Mouse (Mus musculus) CD4-positive helper T cell, adult 2 months (primary cell): ENCODE measurements around the gene Rgs9.

Source experiments
- DNase-seq: peaks from one replicate; pipeline ENCODE4 v3.0.0-alpha.2; 2012; ENCODE audit warnings: low read depth, missing footprints, low spot score

The Rgs9 gene

GRCm38 (mm10) chr11:109175376-109175969, 122.5 kb downstream of the Rgs9 start:
- DNase-seq, result no peak
